Mouse (Mus musculus) E14TG2a.4 (cell line): ENCODE measurements at regions not wholly inside any gene's neighbourhood (a gene's known extent, or its start where the extent isn't known, plus 50 kb on each side); places are given as distances from the start of the nearest gene placed in this dataset.

Source experiments
- H3K27me3 ChIP-seq: 2 replicates; pipeline ENCODE4 v1.6.1; 2014; ENCODE audit warnings: low read length, control low read depth; ENCODE audit not compliant: insufficient read depth
- H3K36me3 ChIP-seq: 2 replicates; pipeline ENCODE4 v1.6.1; 2014; ENCODE audit warnings: low read length, control low read depth; ENCODE audit not compliant: insufficient read depth
- H3K4me1 ChIP-seq: replicated peaks from 2 replicates; pipeline ENCODE4 v1.6.1; 2014; ENCODE audit warnings: low read depth, low read length, control low read depth
- H3K4me3 ChIP-seq: replicated peaks from 2 replicates; pipeline ENCODE4 v1.5.1; 2014; ENCODE audit warnings: mild to moderate bottlenecking, low read length
- H3K9me3 ChIP-seq: 2 replicates; pipeline ENCODE4 v1.6.1; 2014; ENCODE audit warnings: low read length, control low read depth
- CTCF ChIP-seq: conservative IDR thresholded peaks from 2 replicates; pipeline ENCODE4 v1.5.1; 2014; ENCODE audit warnings: low read length
- NANOG ChIP-seq: IDR thresholded peaks from 2 replicates; pipeline ENCODE4 v1.6.1; 2014; ENCODE audit warnings: borderline replicate concordance, low read length, mixed read lengths
- POU5F1 ChIP-seq: IDR thresholded peaks from 2 replicates; pipeline ENCODE4 v1.6.1; 2014; ENCODE audit warnings: low read length, borderline replicate concordance

- H3K36me3 ChIP-seq: no peaks in the 10 kb centered on the region
- H3K4me1 ChIP-seq: peaks cover 61% of the 10 kb centered on the region
- no peaks in the 10 kb centered on the region for H3K9me3 ChIP-seq
- TF ChIP-seq NANOG (no peak), POU5F1 (no peak), CTCF (no peak)
- no peak overlapping the region for H3K4me3 ChIP-seq
- H3K27me3 ChIP-seq: no peaks in the 10 kb centered on the region
Measured at GRCm38 (mm10) chr10:37221730-37222129, 83.0 kb upstream of the Marcks start.

GRCm38 (mm10) chr10:37220434-37220833 lies 81.7 kb upstream of the Marcks start:
- no peak overlapping the region for H3K4me3 ChIP-seq
- H3K4me1 ChIP-seq: peaks cover 57% of the 10 kb centered on the region
- no peaks in the 10 kb centered on the region for H3K36me3 ChIP-seq
- no peak for TF ChIP-seq POU5F1
- no peak for TF ChIP-seq NANOG
- no peak for TF ChIP-seq CTCF
- no peaks in the 10 kb centered on the region for H3K9me3 ChIP-seq
- H3K27me3 ChIP-seq: no peaks in the 10 kb centered on the region

GRCm38 (mm10) chr10:37219936-37220335 lies 81.2 kb upstream of the Marcks start:
- Histone ChIP-seq H3K27me3 (no peaks in the 10 kb centered on the region), H3K36me3 (no peaks in the 10 kb centered on the region)

GRCm38 (mm10) chr10:37219381-37219780 lies 80.7 kb upstream of the Marcks start:
- no peaks in the 10 kb centered on the region for H3K27me3 ChIP-seq
- H3K36me3 ChIP-seq: no peaks in the 10 kb centered on the region
- no peak overlapping the region for H3K4me3 ChIP-seq
- TF ChIP-seq POU5F1 (no peak), NANOG (no peak), CTCF (no peak)
- H3K4me1 ChIP-seq: peaks cover 61% of the 10 kb centered on the region
- no peaks in the 10 kb centered on the region for H3K9me3 ChIP-seq

More at GRCm38 (mm10) chr10:37219936-37220335, 81.2 kb upstream of the Marcks start:
- H3K4me1 ChIP-seq: peaks cover 61% of the 10 kb centered on the region
- H3K4me3 ChIP-seq: no peak overlapping the region
- no peaks in the 10 kb centered on the region for H3K9me3 ChIP-seq
- no peak for TF ChIP-seq NANOG
- TF ChIP-seq POU5F1: no peak
- TF ChIP-seq CTCF: no peak

- TF ChIP-seq NANOG (no peak), CTCF (no peak), POU5F1 (no peak)
- Histone ChIP-seq H3K36me3 (no peaks in the 10 kb centered on the region), H3K4me1 (peaks cover 53% of the 10 kb centered on the region), H3K9me3 (no peaks in the 10 kb centered on the region), H3K27me3 (no peaks in the 10 kb centered on the region), H3K4me3 (no peak overlapping the region)
Measured at GRCm38 (mm10) chr10:37214656-37215055, 75.9 kb upstream of the Marcks start.

GRCm38 (mm10) chr10:37212350-37213035 lies 73.8 kb upstream of the Marcks start:
- Histone ChIP-seq H3K27me3 (no peaks in the 10 kb centered on the region), H3K36me3 (no peaks in the 10 kb centered on the region), H3K4me1 (peaks cover 37% of the 10 kb centered on the region), H3K9me3 (no peaks in the 10 kb centered on the region), H3K4me3 (no peak overlapping the region)
- peak; percentile 70; the same call in 1 of the 2 replicates for TF ChIP-seq POU5F1
- no peak for TF ChIP-seq CTCF
- no peak for TF ChIP-seq NANOG

- H3K4me1 ChIP-seq: peaks cover 40% of the 10 kb centered on the region
- no peaks in the 10 kb centered on the region for H3K36me3 ChIP-seq
- TF ChIP-seq NANOG (no peak), POU5F1 (no peak), CTCF (no peak)
- no peak overlapping the region for H3K4me3 ChIP-seq
- no peaks in the 10 kb centered on the region for H3K27me3 ChIP-seq
- H3K9me3 ChIP-seq: no peaks in the 10 kb centered on the region
Measured at GRCm38 (mm10) chr10:37211305-37211704, 72.6 kb upstream of the Marcks start.

- no peaks in the 10 kb centered on the region for H3K9me3 ChIP-seq
- H3K4me3 ChIP-seq: no peak overlapping the region
- no peaks in the 10 kb centered on the region for H3K36me3 ChIP-seq
- TF ChIP-seq POU5F1 (no peak), NANOG (no peak), CTCF (no peak)
- peaks cover 38% of the 10 kb centered on the region for H3K4me1 ChIP-seq
- H3K27me3 ChIP-seq: no peaks in the 10 kb centered on the region
Measured at GRCm38 (mm10) chr10:37210223-37210622, 71.5 kb upstream of the Marcks start.

GRCm38 (mm10) chr10:37206986-37207385 lies 68.3 kb upstream of the Marcks start:
- TF ChIP-seq CTCF (no peak), NANOG (no peak), POU5F1 (no peak)
- Histone ChIP-seq H3K4me1 (peaks cover 10% of the 10 kb centered on the region), H3K4me3 (no peak overlapping the region), H3K36me3 (no peaks in the 10 kb centered on the region), H3K9me3 (no peaks in the 10 kb centered on the region), H3K27me3 (no peaks in the 10 kb centered on the region)
